Comparison of ENCODE assay signal across 8 mouse cellular contexts in the genomic region with DNA sequence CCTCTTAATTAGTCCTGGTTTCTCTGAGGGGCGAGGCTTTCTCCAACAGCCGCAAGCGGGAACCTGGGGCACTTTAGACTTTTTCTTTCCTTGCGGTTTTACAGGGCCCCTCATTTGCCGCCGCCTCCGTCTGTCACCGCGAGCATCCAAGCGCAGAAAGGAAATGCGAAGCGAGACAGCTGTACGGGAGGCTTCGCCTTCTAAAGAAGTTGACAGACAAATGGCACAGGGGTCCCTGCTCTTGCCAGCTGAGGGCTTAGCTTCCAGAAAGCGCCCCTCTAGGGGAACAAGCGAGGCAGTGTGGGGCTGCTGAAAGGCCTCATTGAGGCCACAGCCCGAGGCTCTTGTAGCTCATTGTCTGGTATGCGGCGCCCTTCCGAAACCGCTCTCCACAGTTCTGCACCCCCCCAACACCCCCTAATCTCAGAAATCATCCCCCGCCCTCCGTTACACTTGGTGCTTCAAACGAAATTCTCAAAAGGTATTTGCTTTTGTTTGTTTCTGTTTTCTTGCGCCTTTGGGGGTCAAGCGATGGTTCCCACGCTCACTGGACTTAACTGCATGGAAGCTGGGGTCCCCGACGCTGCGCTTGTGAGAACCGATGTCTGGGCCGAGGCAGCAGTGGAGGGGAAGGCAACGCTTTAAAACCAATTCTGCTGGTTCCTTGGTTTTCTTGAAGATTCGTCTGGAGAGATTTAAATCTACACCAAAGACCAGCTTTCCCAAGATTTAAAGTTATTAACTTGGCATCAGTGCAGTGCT. TPM values are rescaled to one million over a fixed set of nuclear protein-coding genes. Genes with fewer than 3 reads are reported as not detected.
DNase-seq lines count a peak whose midpoint lies in the region; ATAC-seq and TF ChIP-seq lines count a peak whose summit lies in the region.

No protein-coding gene starts in this region.

- peak overlapping the region; percentile 59 for H3K4me2 ChIP-seq in heart, postnatal 0 days (ENCODE audit: low read depth, low read length)
- H3K4me2 ChIP-seq in lung, postnatal 0 days (replicated peaks; ENCODE audit: low read depth, low read length) = peak overlapping the region; percentile 55

- H3K27me3 ChIP-seq in heart, postnatal 0 days (ENCODE audit: control insufficient read depth, insufficient read depth, low read length) = no peaks in the 10 kb centered on the region
- H3K27me3 ChIP-seq in lung, postnatal 0 days (replicated peaks; ENCODE audit: insufficient read depth, low read length) = 0 out of 2 replicates have a peak, but pooled peaks cover 3% of the 10 kb centered on the region

- ATAC-seq in heart, postnatal 0 days (ENCODE audit: insufficient read depth, low read depth) = no peak
- peak; percentile 12; the same call in 1 of the 2 replicates for ATAC-seq in lung, postnatal 0 days

- peak overlapping the region; percentile 40; the same call in 1 of the 2 replicates for H3K9ac ChIP-seq in heart, postnatal 0 days (replicated peaks; ENCODE audit: low read depth, low read length)
- no peak overlapping the region for H3K9ac ChIP-seq in lung, postnatal 0 days (replicated peaks; ENCODE audit: low read depth)

- TF ChIP-seq EP300 in heart, postnatal 0 days (IDR thresholded peaks at IDR 0.05; ENCODE audit: low read depth) = no peak
- TF ChIP-seq EP300 in lung, postnatal 0 days (IDR thresholded peaks at IDR 0.05) = no peak

- no peak for TF ChIP-seq POLR2A in brain, embryonic 14.5 days (IDR thresholded peaks at IDR 0.05; ENCODE audit: borderline replicate concordance, extremely low read depth, insufficient read depth, insufficient read length, poor library complexity, severe bottlenecking)

- no peaks in the 10 kb centered on the region for H3K9me3 ChIP-seq in heart, postnatal 0 days (replicated peaks; ENCODE audit: control insufficient read depth, low read length)
- H3K9me3 ChIP-seq in lung, postnatal 0 days (ENCODE audit: low read length) = no peaks in the 10 kb centered on the region

- peak overlapping the region; percentile 58; the same call in 1 of the 2 replicates for H3K27ac ChIP-seq in heart, postnatal 0 days (ENCODE audit: low read depth)
- no peak overlapping the region for H3K27ac ChIP-seq in lung, postnatal 0 days (ENCODE audit: low read length)

- no peak for TF ChIP-seq CTCF in brain, embryonic 14.5 days (IDR thresholded peaks at IDR 0.05; ENCODE audit: borderline replicate concordance, extremely low read depth, insufficient read depth, insufficient read length)
- TF ChIP-seq CTCF in heart, postnatal 0 days (IDR thresholded peaks at IDR 0.05; ENCODE audit: low read depth) = no peak
- no peak for TF ChIP-seq CTCF in lung, postnatal 0 days (IDR thresholded peaks at IDR 0.05)

- H3K36me3 ChIP-seq in heart, postnatal 0 days (replicated peaks; ENCODE audit: control insufficient read depth, insufficient read depth, low read length) = no peaks in the 10 kb centered on the region
- no peaks in the 10 kb centered on the region for H3K36me3 ChIP-seq in lung, postnatal 0 days (ENCODE audit: insufficient read depth, low read length)

- WGBS in heart, postnatal 0 days = 23% methylated on average over 33 of the region's 34 CpGs
- 8% methylated on average over 34 of the region's 34 CpGs for WGBS in lung, postnatal 0 days

- H3K4me1 ChIP-seq in heart, postnatal 0 days (ENCODE audit: control insufficient read depth, insufficient read depth) = peaks cover 3% of the 10 kb centered on the region; the same call in 1 of the 2 replicates
- 0 out of 2 replicates have a peak, but pooled peaks cover 4% of the 10 kb centered on the region for H3K4me1 ChIP-seq in lung, postnatal 0 days (ENCODE audit: insufficient read depth, low read depth, low read length)

- peak; percentile 48 to 58 for DNase-seq in kidney, postnatal 4 days
- DNase-seq in kidney, postnatal 36 days = no peak
- DNase-seq in brain, embryonic 14.5 days (ENCODE audit: low read depth) = peak; percentile 98
- no peak for DNase-seq in heart, postnatal 0 days (ENCODE audit: low spot score)
- DNase-seq in lung, postnatal 0 days (ENCODE audit: low spot score) = peak; percentile 38
- peak; percentile 93 for DNase-seq in retina, postnatal 1 day
- no peak for DNase-seq in urinary bladder, postnatal 36 days (ENCODE audit: low spot score in 2 of 2)
- no peak for DNase-seq in cerebellum, postnatal 36 days

- H3K4me3 ChIP-seq in heart, postnatal 0 days (ENCODE audit: low read depth, low read length) = peak overlapping the region; percentile 37
- H3K4me3 ChIP-seq in lung, postnatal 0 days (ENCODE audit: low read depth, low read length) = peak overlapping the region; percentile 16

RNA-seq across cellular contexts. Expression of gene Plekho1, which starts 22.7 kb away (rescaled TPM):
- polyA plus RNA-seq in brain, embryonic 14.5 days (2012; rRNA removed) = 180 and 199 TPM in 2 replicates
- 116 and 138 TPM in 2 replicates for total RNA-seq in heart, postnatal 0 days (2014; rRNA removed; ENCODE audit: low replicate concordance)
- polyA plus RNA-seq in heart, postnatal 0 days (2015; fragmentation: Nextera tagmentation; extraction: Ambion mirVana) = 74.9 and 94.8 TPM in 2 replicates
- polyA plus RNA-seq in lung, postnatal 0 days (2015; fragmentation: Nextera tagmentation; extraction: Ambion mirVana) = 53.5 and 55.4 TPM in 2 replicates

RNA-seq across cellular contexts. Expression of gene Anp32e, which starts 44.0 kb away (rescaled TPM):
- polyA plus RNA-seq in brain, embryonic 14.5 days (2012; rRNA removed) = 98.6 and 107 TPM in 2 replicates
- total RNA-seq in heart, postnatal 0 days (2014; rRNA removed; ENCODE audit: low replicate concordance) = 25.9 and 33.5 TPM in 2 replicates
- 105 and 118 TPM in 2 replicates for polyA plus RNA-seq in heart, postnatal 0 days (2015; fragmentation: Nextera tagmentation; extraction: Ambion mirVana)
- 72.5 and 79.6 TPM in 2 replicates for polyA plus RNA-seq in lung, postnatal 0 days (2015; fragmentation: Nextera tagmentation; extraction: Ambion mirVana)

Comparison
In these comparisons a context has a peak if more than half of its experiments do, and no peak if none do; other contexts are left out.
1. DNase-seq: peak in kidney, postnatal 4 days (2 of 2), brain, embryonic 14.5 days (single experiment), lung, postnatal 0 days (single experiment) and retina, postnatal 1 day (single experiment); none in kidney, postnatal 36 days (0 of 2), heart, postnatal 0 days (single experiment), urinary bladder, postnatal 36 days (0 of 2) and cerebellum, postnatal 36 days (0 of 2).